Mouse (Mus musculus) gastrocnemius, postnatal 4 days (tissue): ENCODE measurements around the gene Elane. TPM values are rescaled to one million over a fixed set of nuclear protein-coding genes. Genes with fewer than 3 reads are reported as not detected.
"Not testable (repeated sequence)": the region's sequence is repeated elsewhere in the genome, so short reads cannot be mapped to it uniquely, and the experiment has no call there.

ENCODE experiments used
- DNase-seq, 2 experiments: peaks; one replicate each; pipeline ENCODE4 v3.0.0; 2021 to 2022; ENCODE audit warnings: low spot score in 2 of 2, mixed read lengths in 2 of 2
- total RNA-seq, 2 experiments: library from RNA; stranded (reverse); gene quantifications; 2 replicates each; pipeline ENCODE4 v1.2.3; 2021

Elane gene
- total RNA-seq, 2 experiments from 2014 or later, result 0.29 TPM; not detected in 1

- no peak for DNase-seq
These were observed 5.3 kb upstream of the Elane start for GRCm38 (mm10) chr10:79880721-79881120.

GRCm38 (mm10) chr10:79881981-79882380 is 4.1 kb upstream of the Elane start:
- no peak for DNase-seq

GRCm38 (mm10) chr10:79883297-79884084 is 2.6 kb upstream of the Elane start:
- peak in 1 of 2 experiments; percentile 77 for DNase-seq

- no peak for DNase-seq
These were observed 1.6 kb upstream of the Elane start for GRCm38 (mm10) chr10:79884446-79884845.

- DNase-seq, result not testable (repeated sequence)
These were observed 1.1 kb upstream of the Elane start for GRCm38 (mm10) chr10:79884938-79885337.

GRCm38 (mm10) chr10:79886611-79887010 is 564 bp downstream of the Elane start:
- no peak for DNase-seq

- no peak for DNase-seq
These were observed 3.3 kb downstream of the Elane start for GRCm38 (mm10) chr10:79889386-79889785.

- no peak for DNase-seq
These were observed 4.6 kb downstream of the Elane start, which contains the start of gene Cfd for GRCm38 (mm10) chr10:79890670-79891069. Gene Cfd (plus strand): TSS chr10:79890853.

GRCm38 (mm10) chr10:79892451-79893118 is 6.5 kb downstream of the Elane start:
- DNase-seq, result peak; percentile 69 to 79

GRCm38 (mm10) chr10:79896306-79896705 is 10.3 kb downstream of the Elane start:
- no peak for DNase-seq

GRCm38 (mm10) chr10:79896814-79897213 is 10.8 kb downstream of the Elane start:
- no peak for DNase-seq

- DNase-seq, result no peak
These were observed 11.5 kb downstream of the Elane start for GRCm38 (mm10) chr10:79897316-79898245.

GRCm38 (mm10) chr10:79900951-79901410 is 14.9 kb downstream of the Elane start:
- no peak for DNase-seq

GRCm38 (mm10) chr10:79906712-79907111 is 20.7 kb downstream of the Elane start:
- no peak for DNase-seq

- DNase-seq, result no peak
These were observed 21.4 kb downstream of the Elane start for GRCm38 (mm10) chr10:79907415-79907814.

GRCm38 (mm10) chr10:79908167-79909091 is 22.4 kb downstream of the Elane start, which contains the start of gene Med16:
Gene Med16 (minus strand): TSS chr10:79908923.
- DNase-seq, result peak; percentile 90 to 95

- DNase-seq, result no peak
These were observed 23.3 kb downstream of the Elane start for GRCm38 (mm10) chr10:79909092-79909922.

- no peak for DNase-seq
These were observed 24.5 kb downstream of the Elane start, which contains the start of gene Gm26602 for GRCm38 (mm10) chr10:79910556-79910955. Gene Gm26602 (plus strand): TSS chr10:79910856.

GRCm38 (mm10) chr10:79912412-79912811 is 26.4 kb downstream of the Elane start:
- no peak for DNase-seq
